Mouse (Mus musculus) megakaryocyte, embryonic 14.5 days (primary cell): Measurements from ENCODE around the gene Apoa1.

Source experiments
- FLI1 ChIP-seq: IDR thresholded peaks from 2 replicates; pipeline ENCODE4 v1.6.1; 2012; ENCODE audit warnings: low read length, inconsistent platforms, mixed read lengths
- GATA1 ChIP-seq: IDR thresholded peaks from 3 replicates; pipeline ENCODE4 v1.6.1; 2012; ENCODE audit warnings: mixed read lengths, low read length, inconsistent platforms, borderline replicate concordance

- TF ChIP-seq GATA1 (no peak), FLI1 (no peak)
These were observed 14.7 kb downstream of the Apoa1 start for GRCm38 (mm10) chr9:46243122-46243521.
